Mouse (Mus musculus): Measurements from ENCODE around the gene Nrd1.

- TF ChIP-seq TAL1 (IDR thresholded peaks at IDR 0.05; ENCODE audit: low read length) = no peak
- no peak for TF ChIP-seq GATA1 (IDR thresholded peaks at IDR 0.05; ENCODE audit: low read length)
These were observed 65.3 kb downstream of the Nrd1 start for GRCm38 (mm10) chr4:109065714-109066113.

Measured in erythroblast, embryonic 14.5 days (primary cell).